Mouse (Mus musculus) erythroblast, adult 5-6 weeks (primary cell): ENCODE data around the gene Zfp385b. TPM values are rescaled to one million over a fixed set of nuclear protein-coding genes. Genes with fewer than 3 reads are reported as not detected.
"Not testable (repeated sequence)": the region's sequence is repeated elsewhere in the genome, so short reads cannot be mapped to it uniquely, and the experiment has no call there.

Experiments used
- ATAC-seq: replicated peaks from 2 replicates; pipeline ENCODE4 v1.8.0; 2016; ENCODE audit warnings: moderate number of reproducible peaks, mild to moderate bottlenecking, moderate TSS enrichment, inconsistent platforms; ENCODE audit not compliant: poor library complexity, low FRiP score, severe bottlenecking
- total RNA-seq, 2 experiments: library from RNA; stranded (forward) in 1 of 2; stranded (reverse) in 1 of 2; fragments of 150-400 nt in 1 of 2; fragments of 200-764, 138-1000 nt in 1 of 2; gene quantifications; 2 replicates each; pipeline versions ENCODE4 v1.2.3 to v1.2.4; 2015 to 2017; ENCODE audit warnings: low replicate concordance in 2 of 2

Zfp385b gene
- total RNA-seq, 2 experiments from 2014 or later = not detected

- no peak for ATAC-seq
Measured at GRCm38 (mm10) chr2:77496071-77496470, 323.4 kb downstream of the Zfp385b start.

DNA sequence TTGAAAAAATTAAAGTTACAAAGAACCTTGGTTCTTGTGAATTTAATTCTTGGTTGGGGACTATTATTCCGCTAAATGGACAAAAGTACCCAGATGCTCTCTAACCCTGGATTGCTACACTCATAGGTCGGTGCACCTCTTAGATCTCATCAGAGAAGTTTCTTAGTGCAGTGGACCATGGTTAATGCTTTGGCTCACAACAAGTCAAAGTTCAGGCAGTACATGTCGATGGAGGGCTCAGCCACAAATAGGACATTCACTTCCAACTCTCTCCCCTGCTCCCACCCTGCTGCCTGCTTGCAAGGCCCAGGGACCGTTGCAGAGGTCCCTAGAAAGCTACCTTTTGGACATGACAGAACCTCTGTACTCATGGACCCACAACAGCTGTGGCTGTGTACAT, 324.1 kb downstream of the Zfp385b start:
- no peak for ATAC-seq

DNA sequence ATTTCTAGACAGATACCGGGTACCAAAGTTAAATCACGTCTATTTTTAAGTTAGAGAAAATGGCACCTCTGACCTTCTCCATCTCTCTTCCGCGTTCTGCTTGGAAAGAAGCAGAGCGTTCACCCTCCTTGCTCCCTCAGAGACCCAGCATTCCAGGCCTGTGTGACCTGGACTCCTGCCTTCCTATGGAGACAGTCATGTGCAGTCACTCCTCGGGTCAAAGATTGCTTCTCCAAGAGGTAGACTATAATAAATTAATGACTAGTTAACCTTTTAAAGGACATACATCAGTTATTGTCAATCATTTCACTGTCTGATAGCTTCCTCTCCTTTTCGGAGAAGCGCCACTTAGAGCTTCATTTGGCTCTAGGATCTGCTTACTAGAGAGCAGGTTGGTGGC, 325.7 kb downstream of the Zfp385b start:
- ATAC-seq = no peak

DNA sequence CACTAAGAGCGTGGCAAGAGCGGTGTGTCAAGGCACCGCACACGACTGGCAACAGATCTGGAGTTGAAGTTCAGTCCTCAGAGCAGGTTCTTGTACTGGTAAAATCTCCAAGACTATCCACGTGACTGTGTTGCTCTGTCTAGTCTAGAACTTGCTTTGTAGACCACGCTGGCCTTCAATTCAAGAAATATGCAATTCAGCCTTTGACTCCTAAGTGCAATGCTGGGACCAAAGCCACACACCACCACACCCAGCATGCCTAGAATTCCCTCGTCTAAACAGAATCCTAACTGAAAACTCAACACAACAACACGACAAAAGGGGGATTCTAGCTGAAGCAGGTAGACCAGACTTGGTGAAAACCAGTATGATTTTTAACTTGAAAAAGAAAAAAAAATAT, 332.3 kb downstream of the Zfp385b start:
- ATAC-seq = no peak

- ATAC-seq = no peak
Measured at GRCm38 (mm10) chr2:77481274-77481673, 338.2 kb downstream of the Zfp385b start.

DNA sequence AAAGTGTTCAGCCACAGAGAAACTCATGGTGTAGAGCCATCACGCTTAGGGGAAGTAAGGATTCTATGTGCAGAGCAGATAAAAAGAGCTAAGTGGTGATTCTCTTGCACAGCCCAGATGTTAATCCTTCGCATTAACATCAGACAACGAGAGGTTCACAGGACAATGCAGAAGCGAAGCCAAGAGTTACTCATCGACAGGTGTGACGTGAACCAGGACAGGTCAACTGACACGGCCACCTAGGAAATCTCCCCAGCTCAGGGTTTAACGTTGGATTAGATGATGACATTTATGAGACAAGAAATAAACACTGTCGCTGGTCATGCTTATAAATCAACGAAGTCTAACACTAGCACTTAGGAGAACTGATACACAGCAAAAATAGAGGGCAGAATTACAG, 341.9 kb downstream of the Zfp385b start:
- no peak for ATAC-seq

DNA sequence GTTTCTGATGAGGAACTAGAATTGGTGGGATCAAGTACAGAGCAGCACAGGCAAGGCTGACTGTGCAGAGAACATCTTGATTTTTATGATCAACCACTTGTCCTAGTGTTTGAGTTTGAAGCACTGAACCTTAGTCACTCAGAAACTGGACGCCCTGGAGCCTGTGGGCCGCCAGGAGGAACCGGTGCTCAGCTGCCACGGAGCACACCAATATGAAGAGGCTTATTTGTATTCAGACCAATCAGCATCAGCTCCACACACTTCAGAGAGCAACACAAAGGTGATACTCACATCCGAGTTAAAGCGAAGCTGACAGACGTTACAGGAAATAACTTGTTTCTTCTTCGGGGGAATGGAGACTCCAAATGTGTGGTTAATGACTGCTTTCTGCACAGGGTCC, 343.0 kb downstream of the Zfp385b start:
- ATAC-seq = no peak

- no peak for ATAC-seq
Measured at GRCm38 (mm10) chr2:77472254-77472837, 347.1 kb downstream of the Zfp385b start.

DNA sequence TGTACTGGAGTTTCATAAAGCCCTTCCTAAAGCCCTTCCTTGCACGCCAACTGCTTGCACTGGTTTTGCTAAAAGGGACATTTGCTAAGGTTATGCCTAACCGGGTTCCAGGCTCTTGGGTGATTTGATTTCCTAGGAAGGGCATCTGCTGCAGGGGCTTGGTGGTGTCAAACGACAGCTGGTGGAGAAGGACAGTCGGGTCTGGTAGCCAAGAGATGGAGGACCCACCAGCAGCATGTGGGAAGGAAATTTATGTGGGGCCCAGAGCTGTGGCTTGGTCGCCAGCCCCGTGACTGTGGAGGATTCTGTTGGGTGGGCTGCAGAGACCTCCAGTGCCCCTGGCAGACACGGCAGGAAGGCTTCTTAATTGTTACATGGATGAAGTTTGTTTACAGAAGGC, 348.7 kb downstream of the Zfp385b start:
- ATAC-seq = no peak

DNA sequence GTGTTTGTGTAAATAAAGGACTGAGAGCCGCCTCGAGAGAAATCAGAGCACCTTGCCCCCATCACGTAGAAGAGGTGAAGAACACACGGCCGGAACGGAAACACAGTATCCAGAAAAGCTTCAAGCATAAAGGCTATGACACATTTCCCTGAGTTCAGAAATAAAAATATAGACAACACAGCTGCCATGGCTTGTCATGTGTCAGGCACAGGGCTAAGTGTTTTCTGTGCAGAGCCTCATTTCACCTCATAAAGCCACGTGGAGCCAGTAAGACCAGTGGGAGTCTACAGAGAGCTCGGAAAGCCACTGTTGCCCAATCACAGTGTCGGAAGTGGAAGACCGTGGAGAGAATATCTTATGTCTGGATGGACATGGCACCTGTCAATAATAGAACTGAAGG, 358.0 kb downstream of the Zfp385b start:
- no peak for ATAC-seq

DNA sequence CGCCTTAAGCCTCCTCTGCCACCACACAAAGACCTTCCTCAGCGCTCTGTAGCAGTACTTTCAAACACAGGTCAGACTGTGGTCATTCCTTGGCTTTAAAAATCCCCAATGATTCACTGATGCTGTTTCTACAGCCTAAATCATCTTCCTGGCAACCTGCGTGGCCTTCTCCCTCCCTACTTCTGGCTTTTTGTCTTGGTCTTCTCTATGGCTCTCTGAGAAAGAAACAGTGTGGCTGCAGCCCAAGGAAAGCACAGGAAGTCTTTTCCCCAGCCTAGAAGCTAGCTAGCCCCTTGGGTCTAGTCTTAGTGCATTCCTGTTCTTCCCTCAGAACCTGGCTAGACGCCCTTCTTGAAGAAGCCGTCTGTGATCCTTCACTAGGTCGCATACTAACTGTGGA, 359.4 kb downstream of the Zfp385b start:
- ATAC-seq = no peak

DNA sequence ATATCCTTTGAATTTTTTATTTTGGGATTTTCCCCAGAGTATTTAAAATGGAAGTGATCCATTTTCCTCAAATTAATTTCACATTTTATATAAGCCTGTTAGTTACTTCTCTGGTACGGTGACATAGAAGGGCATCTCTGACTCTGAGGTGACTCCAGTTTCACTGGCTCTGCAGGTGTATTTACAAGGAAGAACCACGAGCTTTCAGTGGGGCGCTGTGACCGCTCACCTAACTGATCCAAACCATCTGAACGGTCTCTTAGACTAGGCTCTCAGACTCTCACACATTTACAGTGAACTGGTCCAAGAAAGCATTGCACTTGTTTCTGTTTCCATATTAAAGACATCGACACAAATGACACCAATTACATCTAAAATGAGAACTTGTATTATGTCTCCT, 361.0 kb downstream of the Zfp385b start:
- no peak for ATAC-seq

- ATAC-seq = no peak
Measured at GRCm38 (mm10) chr2:77457120-77457519, 362.3 kb downstream of the Zfp385b start.

DNA sequence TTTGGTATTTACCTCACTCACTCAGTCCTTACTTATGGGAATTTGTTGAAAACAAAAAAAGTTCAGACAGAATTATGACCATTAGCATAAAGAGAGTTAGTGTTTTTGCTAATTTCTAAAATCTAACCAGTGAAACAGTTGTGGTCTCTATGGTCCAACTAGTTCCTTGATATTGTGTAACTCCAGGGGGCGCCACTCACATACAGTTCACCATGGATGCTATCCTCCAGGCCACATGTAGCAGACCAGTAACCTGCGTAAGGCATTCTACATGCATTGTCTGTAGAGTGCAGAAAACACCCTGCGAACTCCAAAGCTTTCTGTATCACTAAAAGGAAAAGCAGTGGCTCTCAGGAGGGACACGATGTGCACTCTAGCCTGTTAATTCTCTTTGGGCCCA, 362.8 kb downstream of the Zfp385b start:
- no peak for ATAC-seq

GRCm38 (mm10) chr2:77454341-77454937, 365.0 kb downstream of the Zfp385b start:
- ATAC-seq = no peak

GRCm38 (mm10) chr2:77453786-77454185, 365.7 kb downstream of the Zfp385b start:
- ATAC-seq = no peak

DNA sequence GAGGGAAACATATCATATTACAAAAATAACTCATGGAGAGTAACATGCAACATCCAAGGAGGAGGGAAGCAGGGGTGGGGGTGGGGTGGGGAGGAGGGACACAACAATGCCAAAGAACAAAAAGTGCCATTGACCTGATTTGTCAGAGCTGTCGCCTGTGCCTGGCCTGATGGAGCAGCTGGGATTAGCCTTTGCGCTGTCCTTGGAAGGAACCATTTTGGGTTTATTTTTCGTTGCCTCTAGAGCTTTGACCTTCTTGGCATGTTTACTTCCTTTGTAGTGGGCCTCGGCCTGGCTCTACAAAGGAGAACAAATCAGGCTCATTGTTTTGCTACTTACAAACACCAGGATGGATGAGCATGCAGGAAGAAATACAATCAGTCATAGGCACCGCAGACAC, 369.4 kb downstream of the Zfp385b start:
- not testable (repeated sequence) for ATAC-seq

DNA sequence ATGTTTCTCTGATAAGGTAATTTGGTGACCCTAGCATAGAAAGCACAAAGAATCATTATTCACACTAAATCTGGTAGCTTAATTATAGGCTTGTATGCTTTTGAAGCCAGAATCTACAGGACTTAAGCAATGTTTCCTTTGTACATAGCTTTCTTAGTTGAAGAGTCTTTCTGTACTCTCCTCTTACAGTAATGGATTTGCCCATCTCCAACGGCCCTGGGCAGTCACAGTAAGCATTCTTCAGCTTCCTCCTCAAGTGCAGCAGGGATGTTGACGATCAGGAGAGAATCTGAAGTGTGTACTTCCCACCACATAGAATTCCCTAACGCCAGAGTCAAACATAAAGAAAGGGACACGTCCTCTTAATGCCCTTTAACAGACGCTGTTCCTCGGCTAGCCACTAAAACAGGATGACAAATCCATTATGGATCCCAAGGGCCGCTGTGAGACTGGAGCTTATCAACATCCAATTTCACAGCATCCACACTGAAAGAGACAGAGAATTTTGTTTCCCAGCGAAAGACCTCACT, 370.4 kb downstream of the Zfp385b start:
- ATAC-seq = no peak

GRCm38 (mm10) chr2:77444282-77444681, 375.2 kb downstream of the Zfp385b start:
- ATAC-seq = no peak

GRCm38 (mm10) chr2:77440591-77440990, 378.8 kb downstream of the Zfp385b start:
- no peak for ATAC-seq

- ATAC-seq = no peak
Measured at GRCm38 (mm10) chr2:77436241-77436759, 383.1 kb downstream of the Zfp385b start.

- ATAC-seq = no peak
Measured at GRCm38 (mm10) chr2:77419476-77419875, 400.0 kb downstream of the Zfp385b start.
